ENCODE assay signal across 19 mouse cellular contexts in genomic region chr8:66437929-66438328, GRCm38 (mm10). TPM values are rescaled to one million over a fixed set of nuclear protein-coding genes. Genes with fewer than 3 reads are reported as not detected.
DNase-seq lines count a peak whose midpoint lies in the region; ATAC-seq and TF ChIP-seq lines count a peak whose summit lies in the region.
"Had no signal": no experiment of that assay in that cellular context is flagged by ENCODE, and none has a peak within 500 bp of the region (broad histone marks: within the 10 kb centered on the region; RNA-seq: fewer than 3 reads in every experiment).

No protein-coding gene starts in this region.

- no peaks in the 10 kb centered on the region for H3K27me3 ChIP-seq in heart, embryonic 11.5 days (ENCODE audit: control insufficient read depth, insufficient read depth, low read length)
- H3K27me3 ChIP-seq in liver, postnatal 0 days (ENCODE audit: insufficient read depth, low read length) = no peaks in the 10 kb centered on the region
- H3K27me3 ChIP-seq: heart, embryonic 12.5 days; limb, embryonic 13.5 days had no signal

- H3K4me2 ChIP-seq in heart, embryonic 11.5 days = no peak overlapping the region
- H3K4me2 ChIP-seq in liver, postnatal 0 days (ENCODE audit: low read depth, low read length) = no peak overlapping the region
- H3K4me2 ChIP-seq: heart, embryonic 12.5 days; limb, embryonic 13.5 days; lung, embryonic 14.5 days had no signal

- no peak for TF ChIP-seq CTCF in liver, postnatal 0 days (IDR thresholded peaks at IDR 0.05; ENCODE audit: low read depth)
- no peak for TF ChIP-seq CTCF in bone marrow macrophage, adult 2 months (IDR thresholded peaks at IDR 0.05; ENCODE audit: low read depth, low read length)

- peak; percentile 87 for DNase-seq in heart, adult 11 months
- DNase-seq in liver, postnatal 0 days = no peak
- DNase-seq in liver = no peak
- DNase-seq in gastrocnemius, postnatal 14 days = no peak
- no peak for DNase-seq in adrenal gland, adult 2 months
- DNase-seq: cerebellum, adult 2 months; cerebellum, postnatal 36 days; lung, embryonic 14.5 days; right cerebral cortex, postnatal 4 days; thymus, adult 2 months had no signal

- H3K9ac ChIP-seq in heart, embryonic 11.5 days (ENCODE audit: low read depth, low read length) = no peak overlapping the region
- no peak overlapping the region for H3K9ac ChIP-seq in liver, postnatal 0 days (replicated peaks)
- H3K9ac ChIP-seq: heart, embryonic 12.5 days; limb, embryonic 13.5 days; lung, embryonic 14.5 days had no signal

- no peaks in the 10 kb centered on the region for H3K9me3 ChIP-seq in heart, embryonic 11.5 days (replicated peaks; ENCODE audit: control insufficient read depth, low read length)
- no peaks in the 10 kb centered on the region for H3K9me3 ChIP-seq in liver, postnatal 0 days (ENCODE audit: low read length)
- H3K9me3 ChIP-seq: forebrain, embryonic 10.5 days; heart, embryonic 12.5 days; limb, embryonic 13.5 days had no signal

- H3K36me3 ChIP-seq in heart, embryonic 11.5 days (ENCODE audit: control insufficient read depth, insufficient read depth, low read length) = no peaks in the 10 kb centered on the region
- no peaks in the 10 kb centered on the region for H3K36me3 ChIP-seq in liver, postnatal 0 days (replicated peaks; ENCODE audit: insufficient read depth, low read length)
- H3K36me3 ChIP-seq: forebrain, embryonic 10.5 days; heart, embryonic 12.5 days; limb, embryonic 13.5 days had no signal

- WGBS in heart, embryonic 11.5 days (ENCODE audit: insufficient replicate concordance) = 64% methylated on average over 3 of the region's 3 CpGs
- WGBS in liver, postnatal 0 days (ENCODE audit: insufficient replicate concordance) = 16% methylated on average over 3 of the region's 3 CpGs

- TF ChIP-seq EP300 in liver, postnatal 0 days (IDR thresholded peaks at IDR 0.05; ENCODE audit: low read depth) = peak; percentile 57

- no peak for TF ChIP-seq POLR2A in bone marrow macrophage, adult 2 months (IDR thresholded peaks at IDR 0.05; ENCODE audit: borderline replicate concordance, low read depth, low read length)

- H3K27ac ChIP-seq in heart, embryonic 11.5 days (ENCODE audit: low read depth, low read length) = no peak overlapping the region
- H3K27ac ChIP-seq in liver, postnatal 0 days (ENCODE audit: low read depth) = peak overlapping the region; percentile 34; the same call in 1 of the 2 replicates
- peak overlapping the region; percentile 78 for H3K27ac ChIP-seq in bone marrow macrophage, adult 2 months (ENCODE audit: insufficient read depth, low read depth, low read length)
- H3K27ac ChIP-seq: forebrain, embryonic 10.5 days; gastrocnemius, adult 2 months; limb, embryonic 13.5 days had no signal

- no peak overlapping the region for H3K4me3 ChIP-seq in heart, embryonic 11.5 days (ENCODE audit: low read depth, low read length)
- H3K4me3 ChIP-seq in liver, postnatal 0 days (ENCODE audit: low read depth, low read length) = no peak overlapping the region
- no peak overlapping the region for H3K4me3 ChIP-seq in bone marrow macrophage, adult 2 months (ENCODE audit: insufficient read depth, low read length)
- H3K4me3 ChIP-seq: forebrain, embryonic 10.5 days; gastrocnemius, adult 2 months; heart, embryonic 12.5 days; limb, embryonic 13.5 days had no signal

- intact Hi-C loops in gastrocnemius, postnatal 14 days (cut with DNase I; ENCODE audit: low total_unique reads) = no loop called here

- H3K4me1 ChIP-seq in heart, embryonic 11.5 days (ENCODE audit: control insufficient read depth, insufficient read depth, low read length) = no peaks in the 10 kb centered on the region
- peaks cover 10% of the 10 kb centered on the region; the same call in 1 of the 2 replicates for H3K4me1 ChIP-seq in liver, postnatal 0 days (ENCODE audit: insufficient read depth)
- peaks cover 33% of the 10 kb centered on the region for H3K4me1 ChIP-seq in bone marrow macrophage, adult 2 months (ENCODE audit: control insufficient read depth, insufficient read depth, low read length)
- H3K4me1 ChIP-seq: forebrain, embryonic 10.5 days; heart, embryonic 12.5 days; limb, embryonic 13.5 days had no signal

- no peak for ATAC-seq in heart, embryonic 11.5 days (replicated peaks; ENCODE audit: insufficient number of reproducible peaks, low FRiP score, low TSS enrichment)
- ATAC-seq in liver, postnatal 0 days = peak; percentile 59
- peak; percentile 76 for ATAC-seq in megakaryocyte progenitor cell, adult 5-6 weeks (replicated peaks; ENCODE audit: poor library complexity)
- ATAC-seq: hindbrain, embryonic 16.5 days; intestine, embryonic 16.5 days had no signal

RNA-seq across cellular contexts. Expression of gene Tma16, which starts 48.4 kb away (rescaled TPM):
- 8.9 and 10.2 TPM in 2 replicates for polyA plus RNA-seq in heart, embryonic 11.5 days (2014; fragmentation: Nextera tagmentation; extraction: Ambion mirVana)
- 5.1 and 5.7 TPM in 2 replicates for polyA plus RNA-seq in liver, postnatal 0 days (2015; fragmentation: Nextera tagmentation; extraction: Ambion mirVana)
- 4.2 and 5.2 TPM in 2 replicates for polyA plus RNA-seq in bone marrow macrophage, adult 2 months (2012; ENCODE audit: insufficient read depth, insufficient read length, missing spikeins)
- 41.0 and 42.5 TPM in 2 replicates for total RNA-seq in megakaryocyte progenitor cell, adult 5-6 weeks (2015)
- total RNA-seq in megakaryocyte progenitor cell, adult 5-6 weeks (2017) = 54.5 and 63.1 TPM in 2 replicates
- 1 to 10 TPM; 4.6 TPM for total RNA-seq in gastrocnemius, postnatal 14 days (2021)
- 1 to 10 TPM; 6.0 to 6.7 TPM for total RNA-seq in adrenal gland, adult 2 months (2021)
- polyA plus RNA-seq in adrenal gland, adult 2 months (2012; rRNA removed) = 0.77 and 0.94 TPM in 2 replicates
